Mouse (Mus musculus) liver, embryonic 18 days (tissue): Measurements from ENCODE around the gene Six3. TPM values are rescaled to one million over a fixed set of nuclear protein-coding genes. Genes with fewer than 3 reads are reported as not detected.

Experiments used
- polyA plus RNA-seq: library from polyadenylated mRNA; depleted of rRNA; stranded (reverse); fragments of >200 nt; gene quantifications from 2 replicates; pipeline ENCODE4 v1.2.3, GENCODE M21; 2012; rRNA removed

The Six3 gene
- not detected in 2 replicates for polyA plus RNA-seq

GRCm38 (mm10) chr17:85613266-85613860 lies at the start of gene Six3:
Gene Six3 (plus strand): TSS chr17:85613608.

Other genes with a start within 250 kb of the Six3 start
- not detected in 2 replicates for gene Six2, start 74.7 kb downstream of the Six3 start, polyA plus RNA-seq